Mouse (Mus musculus) cerebellum, adult 18-20 months (tissue): ENCODE data around the gene Pbdc1.
A peak's percentile ranks its signal among the peaks of the same experiment; 100 is the strongest.
"Not testable (repeated sequence)": the region's sequence is repeated elsewhere in the genome, so short reads cannot be mapped to it uniquely, and the experiment has no call there.

ENCODE experiments used
- DNase-seq, 2 experiments: peaks; one replicate each; pipeline ENCODE4 v3.0.0; 2021

The Pbdc1 gene

DNA sequence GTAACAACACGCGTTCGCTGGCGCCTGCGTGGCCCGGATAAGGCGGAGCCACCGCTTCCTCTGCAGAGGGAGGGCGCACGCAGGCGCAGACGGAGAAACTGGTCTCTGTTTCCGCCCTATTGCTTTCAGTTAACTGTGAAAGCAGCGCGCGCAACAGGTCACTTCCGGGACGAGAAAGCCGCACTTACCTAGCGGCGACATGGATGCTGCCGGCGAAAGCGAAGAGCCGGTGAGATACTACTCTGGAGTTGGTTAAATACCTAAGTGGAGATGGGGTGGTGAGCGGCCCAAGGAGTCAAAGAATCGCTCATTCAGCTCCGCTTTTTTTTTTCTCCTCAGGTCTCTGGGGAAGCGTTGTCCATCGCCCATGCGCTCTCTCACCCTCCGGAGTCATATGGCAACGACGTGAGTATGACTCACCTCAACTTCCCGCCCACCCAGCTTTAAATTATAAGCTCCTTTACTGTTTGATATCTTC lies at the start of gene Pbdc1:
Pbdc1 (plus strand) TSS at position 142 of the 478 bp plus-strand sequence.
- DNase-seq = peak; percentile 91 to 94

DNA sequence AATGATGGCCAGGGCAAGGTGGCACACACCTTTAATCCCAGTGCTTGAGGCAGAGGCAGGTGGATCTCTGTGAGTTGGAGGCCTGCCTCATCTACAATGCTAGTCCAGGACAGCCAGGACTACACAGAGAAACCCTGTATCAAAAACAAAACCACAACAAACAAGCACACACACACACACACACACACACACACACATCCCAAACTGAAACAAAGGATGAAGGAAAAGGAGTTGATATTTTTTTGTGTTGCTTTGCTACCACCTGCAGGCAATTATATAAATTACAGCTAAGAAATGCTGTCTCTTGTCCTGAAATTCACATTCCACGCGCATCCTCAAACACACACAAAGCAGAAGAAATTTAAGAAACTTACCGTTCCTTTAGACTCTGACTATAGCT lies 41.9 kb upstream of the Pbdc1 start:
- no peak for DNase-seq

DNA sequence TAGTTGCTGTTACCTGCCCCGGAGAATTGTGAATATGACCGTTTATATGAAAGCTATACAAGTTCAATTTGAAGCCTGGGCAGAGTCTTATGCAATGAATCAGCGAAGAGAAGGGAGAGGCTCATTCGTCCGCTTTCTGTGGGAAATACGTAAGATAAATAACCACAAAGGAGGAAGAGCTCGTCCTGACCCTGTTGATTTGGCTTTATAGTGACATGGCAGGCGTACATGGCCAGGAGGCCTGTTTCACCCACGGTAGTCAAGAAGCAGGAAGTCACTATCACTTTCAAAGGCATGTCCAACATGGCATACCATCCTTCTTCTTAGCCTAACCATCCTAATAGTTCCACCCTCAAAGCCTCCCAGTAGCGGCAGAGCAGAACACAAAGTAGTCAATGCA lies 15.3 kb upstream of the Pbdc1 start:
- no peak for DNase-seq

DNA sequence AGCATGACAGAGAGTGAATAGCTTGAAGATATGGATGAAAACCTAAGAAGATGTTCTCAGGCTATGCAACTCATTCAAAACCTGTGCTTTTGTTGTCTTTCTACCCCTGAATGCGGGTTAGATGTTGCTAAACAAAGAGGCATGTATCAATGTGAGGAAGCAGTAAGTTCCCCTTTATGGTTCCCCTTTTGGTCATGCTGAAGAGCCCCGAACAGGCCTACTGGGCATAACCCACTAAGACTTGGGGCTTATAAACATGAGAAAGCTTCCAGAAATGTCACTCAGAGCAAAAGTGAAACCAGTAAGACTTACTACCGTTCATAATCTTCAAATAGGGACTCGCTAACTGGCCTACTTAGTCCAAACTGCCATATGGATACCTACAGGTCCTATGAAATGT lies 14.8 kb upstream of the Pbdc1 start:
- no peak for DNase-seq

DNA sequence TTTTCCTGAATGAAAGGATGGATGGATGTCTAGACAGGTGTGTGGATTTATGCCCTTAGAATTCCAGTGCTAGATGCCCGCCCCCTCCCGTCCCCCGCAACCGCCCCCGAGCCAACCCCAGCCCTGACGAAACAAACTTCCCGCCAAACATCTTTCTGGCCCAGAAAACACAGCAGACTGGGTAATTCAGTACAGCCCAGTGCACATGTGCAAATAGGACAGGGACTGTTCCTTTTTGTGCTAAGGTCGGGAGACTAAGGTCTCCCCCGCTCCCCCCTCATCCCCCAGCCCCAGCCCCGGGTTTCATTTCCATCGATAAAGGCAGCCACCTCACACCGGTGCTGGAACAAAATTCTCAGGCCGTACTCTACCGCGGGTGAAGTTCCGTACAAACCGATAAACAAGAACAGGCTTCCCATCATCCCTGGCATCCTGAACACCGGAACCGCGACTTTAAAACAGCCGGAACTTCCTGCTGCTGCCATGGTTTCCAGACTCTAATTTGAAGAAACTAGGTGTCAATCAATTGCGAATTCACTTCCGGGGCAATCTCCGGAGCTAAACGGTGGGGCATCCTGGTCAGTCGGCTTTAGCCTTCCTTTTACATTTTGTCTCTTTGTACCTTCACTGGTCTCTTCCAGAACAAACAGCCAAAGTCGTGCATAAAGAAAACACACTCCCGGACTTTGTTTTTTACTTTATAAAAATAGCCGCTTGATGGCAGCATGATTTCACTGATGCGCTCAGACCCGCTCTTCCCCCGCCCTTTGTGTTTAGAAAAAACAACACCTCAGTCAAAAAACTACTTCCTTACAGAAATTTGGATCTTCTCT lies 9.7 kb upstream of the Pbdc1 start:
- peak; percentile 83 for DNase-seq

DNA sequence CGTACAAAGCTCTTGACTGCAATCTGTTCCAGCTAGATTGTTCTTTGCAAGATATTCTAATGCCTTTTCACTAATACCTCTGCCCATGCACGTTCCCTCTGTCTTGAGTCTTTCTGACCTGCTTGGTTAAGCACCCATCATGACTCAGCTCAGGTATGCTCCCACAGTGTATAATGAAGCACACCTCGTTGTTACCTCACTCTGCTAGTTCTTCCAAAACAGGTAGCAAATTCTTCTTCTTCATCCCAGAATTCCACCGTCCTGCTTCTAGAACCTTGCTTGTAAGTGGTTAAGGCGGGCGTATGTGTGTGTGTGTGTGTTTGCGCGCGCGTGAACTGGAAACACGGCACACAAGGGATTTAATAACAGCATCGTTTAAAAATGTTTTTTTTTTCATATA lies 405 bp upstream of the Pbdc1 start:
- DNase-seq = no peak

DNA sequence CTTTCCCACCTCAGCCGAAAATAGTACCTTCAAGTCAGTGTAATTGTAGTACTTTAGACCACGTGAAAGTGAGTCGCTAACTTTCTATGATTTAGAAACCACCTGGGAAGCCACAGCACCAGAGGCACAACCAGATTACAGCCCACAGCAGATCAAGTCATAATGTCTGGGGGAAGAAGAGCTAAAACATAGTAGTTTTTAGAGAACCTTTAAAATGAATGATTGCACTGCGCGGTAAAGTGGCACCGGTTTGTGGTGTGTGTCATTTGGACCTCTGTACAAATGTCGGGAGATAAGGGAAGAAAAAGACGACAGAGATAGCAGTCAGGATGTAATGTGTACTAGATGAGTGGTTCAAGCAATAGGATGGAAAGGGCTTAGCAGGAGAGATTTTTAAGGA lies 540 bp downstream of the Pbdc1 start:
- DNase-seq = no peak

DNA sequence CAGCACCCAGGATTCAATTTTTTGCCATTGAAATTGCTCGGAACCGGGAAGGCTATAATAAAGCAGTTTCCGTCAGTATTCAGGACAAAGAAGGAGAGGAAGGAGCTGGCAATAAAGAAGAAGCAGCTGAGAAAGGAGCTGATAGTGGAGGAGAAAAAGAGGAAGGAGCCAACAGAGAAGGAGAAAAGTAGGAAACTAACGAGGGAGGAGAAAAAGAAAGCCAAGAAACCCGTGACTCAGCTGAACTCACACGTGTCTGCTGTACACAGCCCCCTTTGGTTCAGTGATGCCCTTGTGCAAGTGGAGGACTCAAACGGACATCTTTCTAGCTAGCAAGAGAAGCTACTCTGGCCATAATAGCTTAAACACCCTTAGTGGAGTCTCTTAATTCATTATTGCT lies 3.5 kb downstream of the Pbdc1 start:
- not testable (repeated sequence) for DNase-seq

DNA sequence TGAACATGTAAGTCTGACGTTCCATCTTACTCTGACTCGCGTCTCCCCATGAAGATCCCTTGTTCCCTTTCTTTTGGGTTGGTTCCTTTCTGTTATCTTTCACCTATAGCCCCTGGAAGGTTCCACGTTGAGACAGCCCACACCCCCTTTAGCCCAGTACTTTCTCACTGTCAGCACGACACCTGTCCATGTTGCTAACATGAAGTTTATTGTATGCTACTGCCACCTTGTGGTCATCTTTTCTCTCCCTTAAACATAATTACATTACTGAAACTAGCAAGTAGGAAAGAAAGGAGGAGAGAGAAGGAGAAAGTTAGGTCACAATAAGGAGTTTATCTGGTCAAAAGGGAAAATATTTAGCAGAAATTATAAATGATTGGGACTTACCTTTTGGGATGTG lies 24.6 kb downstream of the Pbdc1 start:
- DNase-seq = peak in 1 of 2 experiments; percentile 40

DNA sequence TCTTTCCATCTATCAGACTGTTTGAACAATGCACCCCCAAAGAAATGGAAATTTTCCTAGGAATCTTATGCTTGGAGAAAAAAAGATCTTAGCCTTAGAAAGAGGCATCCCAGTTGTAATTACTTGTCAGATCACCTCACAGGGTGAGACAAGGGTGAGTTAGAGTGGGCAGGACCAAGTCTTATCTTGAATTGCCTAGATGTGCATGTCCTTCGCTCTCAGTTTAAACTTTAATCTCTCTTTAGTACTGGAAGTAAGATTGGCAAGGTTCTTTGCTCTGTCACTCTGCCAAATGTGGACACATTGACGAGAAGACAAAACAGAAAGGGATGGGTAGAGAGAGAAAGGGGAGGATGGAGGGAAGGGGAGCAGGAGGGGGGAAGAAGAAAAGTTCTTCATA lies 35.4 kb downstream of the Pbdc1 start:
- DNase-seq = no peak

DNA sequence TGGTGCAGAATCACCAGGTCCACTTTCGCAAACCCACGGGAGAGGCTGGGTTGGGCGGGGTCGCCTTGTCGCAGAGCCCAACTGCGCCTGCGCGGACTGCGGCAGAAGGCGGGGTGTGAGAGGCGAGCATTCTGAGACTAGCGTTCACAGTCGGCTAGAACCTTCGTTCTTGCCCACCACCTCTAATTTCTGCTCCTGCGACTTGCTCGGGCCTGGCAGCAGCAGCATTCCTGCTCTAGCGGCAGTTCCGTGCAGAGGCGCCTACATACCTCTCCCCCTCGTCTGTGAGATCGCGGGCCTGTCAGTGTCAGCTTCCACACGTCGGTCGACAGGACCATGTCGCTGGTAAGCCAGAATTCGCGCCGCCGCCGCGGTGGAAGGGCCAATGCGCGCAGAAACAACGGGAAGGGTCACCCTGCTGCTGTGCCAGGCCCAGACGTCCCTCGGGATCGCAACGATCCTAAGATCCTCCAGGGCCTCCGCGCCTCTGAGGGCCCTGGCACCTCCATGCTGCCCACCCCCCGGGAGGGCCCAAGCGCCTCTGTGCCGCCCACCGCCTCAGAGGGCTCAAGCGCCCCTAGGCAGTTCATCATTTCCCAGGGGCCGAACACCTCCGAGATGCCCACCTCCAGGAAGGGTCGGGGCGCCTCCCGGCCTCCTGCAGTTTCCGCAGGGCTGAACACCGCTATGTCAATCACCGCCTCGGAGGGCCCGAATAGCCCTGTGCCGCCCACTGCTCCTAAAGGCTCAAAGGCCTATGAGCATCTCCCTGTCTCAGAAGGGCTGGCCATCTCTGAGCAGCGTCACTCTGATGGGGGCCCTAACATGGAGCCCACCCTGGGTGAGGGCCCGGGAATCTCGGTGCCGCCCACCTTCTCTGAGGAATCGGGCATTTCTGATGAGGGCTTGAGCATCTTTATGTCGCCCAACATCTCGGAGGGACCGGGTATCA lies 41.0 kb downstream of the Pbdc1 start, which contains the start of gene Magee1:
Magee1 (plus strand) TSS at position 104 of the 952 bp plus-strand sequence.
- DNase-seq = peak; percentile 88 to 92

DNA sequence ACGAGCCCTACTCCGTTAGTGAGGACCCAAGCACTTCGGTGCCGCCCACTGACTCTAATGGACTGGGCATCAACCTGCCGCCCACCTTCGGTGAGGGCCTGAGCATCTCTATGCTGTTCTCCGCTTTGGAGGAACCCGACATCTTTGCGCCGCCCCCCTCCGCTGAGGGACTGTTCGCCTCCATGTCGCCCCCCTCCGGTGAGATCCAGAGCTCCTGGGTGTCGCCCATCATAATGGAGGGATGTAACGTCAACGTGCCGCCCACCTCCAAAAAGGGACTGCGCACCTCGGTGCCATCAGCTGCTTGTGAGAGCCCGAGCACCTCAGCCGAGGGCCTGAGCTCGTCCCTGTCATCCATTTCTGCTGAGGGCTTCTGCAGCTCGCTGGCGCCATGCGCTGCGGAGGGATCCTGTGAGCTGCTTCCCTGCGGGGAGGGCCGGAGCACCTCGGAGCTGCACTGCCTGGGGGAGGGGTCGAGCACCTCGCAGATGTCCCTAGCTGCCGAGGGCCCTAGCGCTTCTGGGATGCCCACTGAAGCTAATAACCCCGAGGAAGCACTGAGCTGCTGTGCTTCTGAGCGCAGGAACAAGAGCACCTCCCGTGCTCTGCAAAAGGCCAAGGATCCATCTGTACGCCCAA lies 41.8 kb downstream of the Pbdc1 start:
- peak; percentile 84 to 86 for DNase-seq

DNA sequence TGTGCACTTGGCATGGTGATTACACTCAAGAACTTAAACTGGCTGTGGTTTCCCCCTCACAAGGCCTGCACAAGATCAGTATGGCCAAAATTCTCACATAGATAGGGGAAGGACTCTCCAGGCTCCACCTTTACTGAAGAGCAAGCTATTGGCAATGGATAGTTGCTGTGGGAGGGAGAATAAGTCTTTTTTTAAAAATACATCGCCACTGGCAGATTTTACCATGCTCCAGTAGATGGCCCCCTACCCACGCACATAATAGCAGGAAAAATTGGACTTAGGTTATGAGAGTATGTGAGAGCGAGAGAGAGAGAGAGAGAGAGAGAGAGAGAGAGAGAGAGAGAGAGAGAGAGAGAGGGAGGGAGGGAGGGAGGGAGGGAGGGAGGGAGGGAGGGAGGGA lies 45.3 kb downstream of the Pbdc1 start:
- DNase-seq = no peak

DNA sequence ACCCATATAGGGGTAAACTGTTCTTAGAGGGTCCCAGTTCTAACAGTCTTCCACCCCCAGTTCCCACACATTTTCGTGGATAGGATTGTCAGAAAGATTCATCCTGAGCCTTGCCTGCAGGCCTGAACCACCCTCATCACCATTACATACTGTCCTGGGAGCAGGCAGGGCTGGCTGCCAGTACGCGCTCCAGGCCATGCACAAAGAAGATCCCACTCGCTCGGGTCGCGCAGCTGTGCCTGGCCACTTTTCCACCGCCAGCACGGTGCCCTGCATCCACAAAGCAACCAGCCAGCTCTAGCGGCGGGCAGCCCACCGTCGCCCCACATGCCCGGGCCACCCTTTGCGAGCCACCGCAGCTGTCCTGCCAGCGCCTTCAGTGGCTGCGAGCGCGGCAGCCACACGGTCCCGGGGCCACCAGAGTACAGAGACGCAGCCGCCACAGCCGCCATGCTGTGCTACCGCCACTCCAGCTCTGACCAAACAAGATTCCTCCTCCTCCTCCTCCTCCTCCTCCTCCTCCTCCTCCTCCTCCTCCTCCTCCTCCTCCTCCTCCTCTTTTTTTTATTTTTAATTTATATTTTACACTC lies 72.4 kb downstream of the Pbdc1 start:
- DNase-seq = no peak

DNA sequence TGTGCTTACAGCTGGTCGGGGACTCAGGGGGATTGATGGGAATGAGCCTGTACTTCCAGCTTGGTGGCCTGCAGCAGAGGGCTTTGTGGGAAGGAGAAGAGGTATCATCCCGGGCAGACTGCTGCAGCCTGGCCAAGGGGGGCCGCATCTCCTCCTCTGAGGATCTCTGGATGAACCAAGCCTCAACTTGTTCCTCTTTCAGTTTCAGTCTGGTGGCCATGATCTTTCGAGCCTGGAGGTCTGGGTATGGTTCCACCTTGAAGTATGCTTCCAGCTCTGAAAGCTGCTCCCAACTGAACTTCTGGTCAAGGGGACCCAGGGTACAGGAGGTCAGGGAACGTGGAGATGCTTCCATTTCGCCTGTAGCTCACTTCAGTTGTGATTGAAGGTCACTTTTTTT lies 85.5 kb downstream of the Pbdc1 start:
- not testable (repeated sequence) for DNase-seq
